Mouse (Mus musculus) E14TG2a.4 (cell line): ENCODE data around the gene Tex261.
A peak's percentile ranks its signal among the peaks of the same experiment; 100 is the strongest.

Source experiments
- H3K27me3 ChIP-seq: 2 replicates; pipeline ENCODE4 v1.6.1; 2014; ENCODE audit warnings: low read length, control low read depth; ENCODE audit not compliant: insufficient read depth
- H3K36me3 ChIP-seq: 2 replicates; pipeline ENCODE4 v1.6.1; 2014; ENCODE audit warnings: low read length, control low read depth; ENCODE audit not compliant: insufficient read depth
- H3K4me1 ChIP-seq: replicated peaks from 2 replicates; pipeline ENCODE4 v1.6.1; 2014; ENCODE audit warnings: low read depth, low read length, control low read depth
- H3K4me3 ChIP-seq: replicated peaks from 2 replicates; pipeline ENCODE4 v1.5.1; 2014; ENCODE audit warnings: mild to moderate bottlenecking, low read length
- H3K9me3 ChIP-seq: 2 replicates; pipeline ENCODE4 v1.6.1; 2014; ENCODE audit warnings: low read length, control low read depth
- CTCF ChIP-seq: conservative IDR thresholded peaks from 2 replicates; pipeline ENCODE4 v1.5.1; 2014; ENCODE audit warnings: low read length
- NANOG ChIP-seq: IDR thresholded peaks from 2 replicates; pipeline ENCODE4 v1.6.1; 2014; ENCODE audit warnings: borderline replicate concordance, low read length, mixed read lengths
- POU5F1 ChIP-seq: IDR thresholded peaks from 2 replicates; pipeline ENCODE4 v1.6.1; 2014; ENCODE audit warnings: low read length, borderline replicate concordance

Tex261 gene

GRCm38 (mm10) chr6:83774781-83775563, 641 bp downstream of the Tex261 start:
- Histone ChIP-seq H3K4me1 (peaks cover 41% of the 10 kb centered on the region), H3K36me3 (peaks cover 39% of the 10 kb centered on the region), H3K27me3 (peaks cover 4% of the 10 kb centered on the region), H3K9me3 (no peaks in the 10 kb centered on the region), H3K4me3 (peak overlapping the region; percentile 99)
- no peak for TF ChIP-seq NANOG
- TF ChIP-seq CTCF = no peak
- no peak for TF ChIP-seq POU5F1

- no peak for TF ChIP-seq NANOG
- TF ChIP-seq CTCF = no peak
- no peak for TF ChIP-seq POU5F1
- Histone ChIP-seq H3K4me3 (peak overlapping the region; percentile 99; the same call in 1 of the 2 replicates), H3K4me1 (peaks cover 41% of the 10 kb centered on the region), H3K9me3 (no peaks in the 10 kb centered on the region), H3K27me3 (no peaks in the 10 kb centered on the region), H3K36me3 (peaks cover 47% of the 10 kb centered on the region)
These were observed 1.5 kb downstream of the Tex261 start for GRCm38 (mm10) chr6:83774126-83774525.

GRCm38 (mm10) chr6:83768485-83768884, 7.1 kb downstream of the Tex261 start:
- H3K4me3 ChIP-seq = no peak overlapping the region
- TF ChIP-seq POU5F1 (no peak), CTCF (no peak), NANOG (no peak)
- peaks cover 30% of the 10 kb centered on the region for H3K27me3 ChIP-seq
- peaks cover 58% of the 10 kb centered on the region for H3K36me3 ChIP-seq
- H3K4me1 ChIP-seq = peaks cover 24% of the 10 kb centered on the region
- H3K9me3 ChIP-seq = no peaks in the 10 kb centered on the region

GRCm38 (mm10) chr6:83766982-83767381, 8.6 kb downstream of the Tex261 start:
- H3K4me1 ChIP-seq = peaks cover 30% of the 10 kb centered on the region
- H3K4me3 ChIP-seq = no peak overlapping the region
- peaks cover 45% of the 10 kb centered on the region for H3K27me3 ChIP-seq
- no peak for TF ChIP-seq CTCF
- TF ChIP-seq NANOG = no peak
- no peak for TF ChIP-seq POU5F1
- peaks cover 42% of the 10 kb centered on the region for H3K36me3 ChIP-seq
- no peaks in the 10 kb centered on the region for H3K9me3 ChIP-seq

- Histone ChIP-seq H3K27me3 (peaks cover 79% of the 10 kb centered on the region), H3K4me3 (peak overlapping the region; percentile 60), H3K9me3 (no peaks in the 10 kb centered on the region), H3K36me3 (0 out of 2 replicates have a peak, but pooled peaks cover 2% of the 10 kb centered on the region), H3K4me1 (peaks cover 28% of the 10 kb centered on the region)
- no peak for TF ChIP-seq NANOG
- no peak for TF ChIP-seq POU5F1
- no peak for TF ChIP-seq CTCF
These were observed 12.7 kb downstream of the Tex261 start for GRCm38 (mm10) chr6:83762880-83763431.

GRCm38 (mm10) chr6:83762344-83762743, 13.3 kb downstream of the Tex261 start, which contains the start of gene Ankrd53:
TSS of gene Ankrd53 (plus strand) at chr6:83762644.
- Histone ChIP-seq H3K36me3 (no peaks in the 10 kb centered on the region), H3K4me3 (peak within 1 kb of the TSS; percentile 60), H3K4me1 (peaks cover 31% of the 10 kb centered on the region), H3K27me3 (peaks cover 85% of the 10 kb centered on the region), H3K9me3 (no peaks in the 10 kb centered on the region)
- no peak for TF ChIP-seq NANOG
- TF ChIP-seq CTCF = no peak
- TF ChIP-seq POU5F1 = no peak

- Histone ChIP-seq H3K27me3 (peaks cover 89% of the 10 kb centered on the region), H3K4me3 (no peak overlapping the region), H3K36me3 (no peaks in the 10 kb centered on the region), H3K9me3 (no peaks in the 10 kb centered on the region), H3K4me1 (peaks cover 8% of the 10 kb centered on the region)
- TF ChIP-seq NANOG = no peak
- no peak for TF ChIP-seq CTCF
- no peak for TF ChIP-seq POU5F1
These were observed 19.6 kb downstream of the Tex261 start for GRCm38 (mm10) chr6:83756051-83756450.

- peak; percentile 71 for TF ChIP-seq CTCF
- no peak for TF ChIP-seq NANOG
- Histone ChIP-seq H3K36me3 (no peaks in the 10 kb centered on the region), H3K4me1 (peaks cover 14% of the 10 kb centered on the region), H3K27me3 (peaks cover 82% of the 10 kb centered on the region), H3K4me3 (0 out of 2 replicates have a peak overlapping the region, but pooled peaks have one; percentile 11), H3K9me3 (no peaks in the 10 kb centered on the region)
These were observed 25.4 kb downstream of the Tex261 start for GRCm38 (mm10) chr6:83750171-83750684.
